Mouse (Mus musculus): ENCODE results near the gene Rhobtb1. TPM values are rescaled to one million over a fixed set of nuclear protein-coding genes. Genes with fewer than 3 reads are reported as not detected.

Gene Rhobtb1
- polyA plus RNA-seq, 1 experiment from 2014 or later = 12.8 TPM

DNA sequence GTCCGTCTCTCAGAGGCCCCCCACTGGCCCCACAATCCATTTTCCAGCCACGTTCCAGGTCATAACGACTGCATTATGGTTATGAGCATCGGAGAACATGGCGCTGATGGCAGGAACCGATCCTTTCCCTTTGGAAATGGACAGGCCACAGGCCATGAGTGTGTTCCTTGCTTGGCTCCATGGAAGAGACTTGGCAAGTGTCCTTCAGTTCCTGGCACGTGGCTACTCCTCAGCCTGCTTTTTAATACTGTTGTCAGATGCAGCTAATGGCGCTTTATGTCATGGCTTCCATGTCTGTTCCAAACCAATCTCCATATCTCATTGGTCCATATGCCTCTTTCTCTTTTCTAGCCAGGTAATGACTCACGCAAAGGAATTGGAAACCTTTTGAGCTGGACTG lies 86.5 kb downstream of the Rhobtb1 start:
- no peak for DNase-seq (ENCODE audit: low spot score)
- ATAC-seq = no peak
- H3K9ac ChIP-seq (ENCODE audit: low read length) = no peak overlapping the region
- H3K36me3 ChIP-seq (ENCODE audit: control insufficient read depth, insufficient read depth, low read length) = no peaks in the 10 kb centered on the region
- no peaks in the 10 kb centered on the region for H3K9me3 ChIP-seq (replicated peaks; ENCODE audit: control insufficient read depth, low read length)
- 92% methylated on average over 9 of the region's 9 CpGs for WGBS
- H3K27ac ChIP-seq (ENCODE audit: low read depth, low read length) = no peak overlapping the region
- no peaks in the 10 kb centered on the region for H3K4me1 ChIP-seq (ENCODE audit: control insufficient read depth, insufficient read depth, low read length)
- no peak overlapping the region for H3K4me3 ChIP-seq (ENCODE audit: low read depth, low read length)
- H3K4me2 ChIP-seq (ENCODE audit: low read length) = no peak overlapping the region
- H3K27me3 ChIP-seq (replicated peaks; ENCODE audit: control insufficient read depth, insufficient read depth, low read length) = no peaks in the 10 kb centered on the region

DNA sequence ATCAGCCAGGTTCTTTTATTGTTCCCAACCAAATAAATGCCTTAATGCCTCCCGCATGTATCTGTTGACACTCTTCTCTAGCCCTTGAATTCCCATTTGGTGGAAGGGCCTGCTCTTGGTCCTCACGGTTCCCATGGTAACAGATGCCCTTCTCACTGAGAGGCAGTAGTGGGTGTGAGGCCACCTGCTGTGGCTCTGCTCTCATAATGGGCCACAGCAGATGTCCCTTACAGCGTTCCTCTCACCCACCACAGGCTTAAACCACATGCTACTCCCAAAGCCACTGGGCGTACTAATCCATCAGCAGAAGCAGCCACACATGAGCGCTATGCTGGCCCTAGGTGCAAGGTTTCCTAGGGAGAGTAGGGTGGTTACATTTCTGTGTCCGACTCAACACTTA lies 87.1 kb downstream of the Rhobtb1 start:
- Histone ChIP-seq H3K27me3 (replicated peaks; ENCODE audit: control insufficient read depth, insufficient read depth, low read length) (no peaks in the 10 kb centered on the region), H3K36me3 (ENCODE audit: control insufficient read depth, insufficient read depth, low read length) (no peaks in the 10 kb centered on the region), H3K27ac (ENCODE audit: low read depth, low read length) (no peak overlapping the region), H3K4me3 (ENCODE audit: low read depth, low read length) (no peak overlapping the region), H3K4me1 (ENCODE audit: control insufficient read depth, insufficient read depth, low read length) (no peaks in the 10 kb centered on the region), H3K9me3 (replicated peaks; ENCODE audit: control insufficient read depth, low read length) (no peaks in the 10 kb centered on the region), H3K9ac (ENCODE audit: low read length) (no peak overlapping the region), H3K4me2 (ENCODE audit: low read length) (no peak overlapping the region)
- 69% methylated on average over 6 of the region's 6 CpGs for WGBS
- ATAC-seq (peak; percentile 70; the same call in 1 of the 2 replicates), DNase-seq (ENCODE audit: low spot score) (peak; percentile 32)

DNA sequence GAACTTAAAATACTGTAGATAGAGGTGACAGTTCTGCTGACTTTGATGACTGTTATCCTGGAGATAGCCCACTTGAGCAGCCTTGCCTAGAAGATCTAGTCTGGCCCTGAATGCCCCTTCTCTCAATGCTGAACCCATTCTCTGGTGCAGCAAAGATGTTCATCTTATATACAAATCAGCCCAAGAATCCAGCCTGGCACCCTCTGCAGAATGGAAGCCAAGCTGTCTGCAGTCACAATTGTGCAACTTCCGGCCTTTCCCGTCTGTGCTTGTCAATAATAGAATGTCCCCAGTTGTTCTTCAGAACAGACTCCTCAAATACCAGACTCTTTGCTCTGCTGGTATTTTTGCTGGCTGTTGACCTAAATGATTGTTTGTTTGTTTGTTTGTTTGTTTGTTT lies 89.3 kb downstream of the Rhobtb1 start:
- no peaks in the 10 kb centered on the region for H3K36me3 ChIP-seq (ENCODE audit: control insufficient read depth, insufficient read depth, low read length)
- 93% methylated on average over 2 of the region's 2 CpGs for WGBS
- H3K27ac ChIP-seq (ENCODE audit: low read depth, low read length) = no peak overlapping the region
- no peak overlapping the region for H3K4me2 ChIP-seq (ENCODE audit: low read length)
- H3K4me1 ChIP-seq (ENCODE audit: control insufficient read depth, insufficient read depth, low read length) = no peaks in the 10 kb centered on the region
- ATAC-seq (no peak), DNase-seq (ENCODE audit: low spot score) (no peak)
- H3K9ac ChIP-seq (ENCODE audit: low read length) = no peak overlapping the region
- H3K9me3 ChIP-seq (replicated peaks; ENCODE audit: control insufficient read depth, low read length) = no peaks in the 10 kb centered on the region
- H3K4me3 ChIP-seq (ENCODE audit: low read depth, low read length) = no peak overlapping the region
- no peaks in the 10 kb centered on the region for H3K27me3 ChIP-seq (replicated peaks; ENCODE audit: control insufficient read depth, insufficient read depth, low read length)

DNA sequence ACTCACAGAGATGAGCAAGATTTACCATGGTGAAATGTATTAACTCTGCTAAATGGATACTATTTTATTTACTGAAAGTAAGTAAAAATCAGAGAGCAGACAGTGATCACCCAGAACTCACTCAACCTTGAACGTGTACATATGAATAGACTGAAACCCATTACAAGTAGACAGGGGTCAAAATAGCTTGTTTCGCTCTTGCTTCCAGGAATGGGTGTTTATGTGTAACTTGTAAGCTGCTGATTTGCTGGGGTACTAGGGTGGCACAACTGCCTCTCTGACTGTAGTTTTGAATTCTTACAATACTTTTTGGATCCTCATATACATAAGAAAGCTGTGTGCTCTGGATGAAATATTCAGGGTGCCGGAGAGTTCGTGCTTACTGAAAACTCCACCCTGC lies 93.9 kb downstream of the Rhobtb1 start:
- no peak overlapping the region for H3K4me2 ChIP-seq (ENCODE audit: low read length)
- H3K9me3 ChIP-seq (replicated peaks; ENCODE audit: control insufficient read depth, low read length) = no peaks in the 10 kb centered on the region
- no peak overlapping the region for H3K27ac ChIP-seq (ENCODE audit: low read depth, low read length)
- DNase-seq (ENCODE audit: low spot score) = no peak
- H3K27me3 ChIP-seq (replicated peaks; ENCODE audit: control insufficient read depth, insufficient read depth, low read length) = no peaks in the 10 kb centered on the region
- H3K36me3 ChIP-seq (ENCODE audit: control insufficient read depth, insufficient read depth, low read length) = no peaks in the 10 kb centered on the region
- 92% methylated on average over 4 of the region's 4 CpGs for WGBS
- ATAC-seq = no peak
- H3K4me3 ChIP-seq (ENCODE audit: low read depth, low read length) = no peak overlapping the region
- no peaks in the 10 kb centered on the region for H3K4me1 ChIP-seq (ENCODE audit: control insufficient read depth, insufficient read depth, low read length)
- H3K9ac ChIP-seq (ENCODE audit: low read length) = no peak overlapping the region

DNA sequence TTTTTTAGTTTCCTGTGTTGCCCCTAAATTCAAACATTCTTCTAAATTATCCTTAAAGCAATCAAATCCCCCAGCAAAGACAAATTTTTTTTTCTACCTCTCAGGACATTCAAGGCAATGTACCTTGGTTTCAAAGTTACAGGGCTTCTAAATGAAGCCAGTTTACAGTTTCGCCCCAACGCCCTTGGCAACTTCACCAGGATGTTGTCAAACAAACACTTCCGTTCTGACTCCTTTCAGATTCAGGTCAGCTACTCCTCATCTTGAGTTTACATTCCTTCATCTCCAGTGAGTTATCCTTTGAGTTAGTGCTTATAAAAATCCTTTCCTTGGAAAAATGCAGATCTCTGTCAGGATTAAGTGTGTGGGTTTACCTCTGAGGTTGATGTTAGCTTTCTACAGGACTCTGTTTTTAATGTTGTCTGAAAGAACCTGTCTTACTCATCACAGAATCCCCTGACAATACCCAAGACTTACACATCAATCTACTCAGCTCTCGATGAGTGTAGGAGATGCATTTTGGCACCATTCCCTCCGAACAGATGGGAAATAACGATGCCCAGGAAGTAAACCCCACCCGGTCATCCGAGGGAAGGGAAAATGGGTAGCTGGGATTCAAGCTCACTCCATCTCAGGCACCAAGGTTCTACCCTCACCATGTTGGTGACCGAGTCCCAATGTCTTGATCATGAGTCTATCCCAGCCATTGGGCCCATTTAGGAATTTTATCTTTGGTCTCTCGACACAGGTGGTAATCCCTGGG lies 94.9 kb downstream of the Rhobtb1 start:
- H3K9ac ChIP-seq (ENCODE audit: low read length) = no peak overlapping the region
- ATAC-seq = no peak
- H3K4me1 ChIP-seq (ENCODE audit: control insufficient read depth, insufficient read depth, low read length) = no peaks in the 10 kb centered on the region
- H3K27ac ChIP-seq (ENCODE audit: low read depth, low read length) = no peak overlapping the region
- DNase-seq (ENCODE audit: low spot score) = peak; percentile 12
- H3K4me3 ChIP-seq (ENCODE audit: low read depth, low read length) = no peak overlapping the region
- no peak overlapping the region for H3K4me2 ChIP-seq (ENCODE audit: low read length)
- H3K36me3 ChIP-seq (ENCODE audit: control insufficient read depth, insufficient read depth, low read length) = no peaks in the 10 kb centered on the region
- no peaks in the 10 kb centered on the region for H3K27me3 ChIP-seq (replicated peaks; ENCODE audit: control insufficient read depth, insufficient read depth, low read length)
- WGBS = 84% methylated on average over 10 of the region's 10 CpGs
- H3K9me3 ChIP-seq (replicated peaks; ENCODE audit: control insufficient read depth, low read length) = no peaks in the 10 kb centered on the region

DNA sequence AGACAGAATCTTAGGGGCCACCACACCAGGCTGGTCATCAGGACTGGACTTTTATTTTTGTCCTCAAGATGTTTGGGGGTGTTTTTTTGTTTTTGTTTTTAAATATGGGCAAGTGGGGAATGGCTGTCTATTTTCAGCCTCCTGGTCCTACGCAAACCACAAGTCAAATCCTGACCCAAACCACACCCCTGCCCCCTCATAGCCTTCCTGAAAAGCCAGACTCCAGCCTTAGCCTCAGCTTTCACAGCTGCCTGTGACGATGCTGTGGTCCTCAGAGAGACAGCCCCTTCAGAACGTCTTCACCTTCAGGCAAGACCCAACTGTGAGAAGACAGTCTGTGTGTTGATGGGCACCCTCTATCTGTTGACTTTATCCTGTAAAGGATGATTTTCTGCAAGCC lies 95.5 kb downstream of the Rhobtb1 start:
- no peak for DNase-seq (ENCODE audit: low spot score)
- no peak overlapping the region for H3K4me3 ChIP-seq (ENCODE audit: low read depth, low read length)
- H3K27me3 ChIP-seq (replicated peaks; ENCODE audit: control insufficient read depth, insufficient read depth, low read length) = no peaks in the 10 kb centered on the region
- no peaks in the 10 kb centered on the region for H3K36me3 ChIP-seq (ENCODE audit: control insufficient read depth, insufficient read depth, low read length)
- no peaks in the 10 kb centered on the region for H3K4me1 ChIP-seq (ENCODE audit: control insufficient read depth, insufficient read depth, low read length)
- no peak overlapping the region for H3K4me2 ChIP-seq (ENCODE audit: low read length)
- H3K9ac ChIP-seq (ENCODE audit: low read length) = no peak overlapping the region
- H3K27ac ChIP-seq (ENCODE audit: low read depth, low read length) = no peak overlapping the region
- whole genome bisulfite sequencing = 93% methylated on average over 3 of the region's 3 CpGs
- no peaks in the 10 kb centered on the region for H3K9me3 ChIP-seq (replicated peaks; ENCODE audit: control insufficient read depth, low read length)
- no peak for ATAC-seq

DNA sequence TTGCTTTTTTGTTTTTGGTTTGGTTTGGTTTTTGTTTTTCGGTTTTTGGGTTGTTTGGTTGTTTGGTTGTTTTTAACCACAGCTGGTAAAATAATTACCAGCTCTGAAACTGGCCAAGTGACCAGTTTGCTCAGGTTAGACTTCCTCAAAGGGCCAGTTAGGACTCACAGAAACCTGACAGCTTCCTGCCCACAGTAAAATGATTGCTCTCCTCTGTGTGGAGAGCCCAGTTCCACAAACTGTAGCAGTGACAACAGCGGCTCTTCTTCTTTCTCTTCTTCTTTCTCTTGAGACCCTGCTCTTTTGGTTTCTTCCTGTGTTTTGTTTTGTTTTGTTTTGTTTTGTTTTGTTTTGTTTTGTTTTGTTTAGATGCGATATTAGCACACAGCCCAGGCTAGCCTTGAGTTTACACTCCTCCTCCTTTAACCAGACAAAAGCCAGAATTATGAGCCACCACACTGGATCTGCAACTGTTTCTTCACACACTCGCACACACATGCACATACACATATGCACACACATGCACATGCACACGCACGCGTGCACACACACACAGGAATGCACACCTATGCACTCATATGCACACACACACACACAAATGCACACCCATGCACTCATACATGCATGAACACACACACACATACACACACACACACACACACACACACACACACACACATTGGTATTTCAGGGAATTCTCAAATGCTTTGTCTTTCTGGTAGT lies 96.2 kb downstream of the Rhobtb1 start:
- Histone ChIP-seq H3K36me3 (ENCODE audit: control insufficient read depth, insufficient read depth, low read length) (no peaks in the 10 kb centered on the region), H3K4me1 (ENCODE audit: control insufficient read depth, insufficient read depth, low read length) (no peaks in the 10 kb centered on the region), H3K4me2 (ENCODE audit: low read length) (no peak overlapping the region), H3K4me3 (ENCODE audit: low read depth, low read length) (no peak overlapping the region), H3K27me3 (replicated peaks; ENCODE audit: control insufficient read depth, insufficient read depth, low read length) (no peaks in the 10 kb centered on the region), H3K9ac (ENCODE audit: low read length) (no peak overlapping the region), H3K9me3 (replicated peaks; ENCODE audit: control insufficient read depth, low read length) (no peaks in the 10 kb centered on the region), H3K27ac (ENCODE audit: low read depth, low read length) (no peak overlapping the region)
- 97% methylated on average over 7 of the region's 7 CpGs for WGBS
- no peak for ATAC-seq
- DNase-seq (ENCODE audit: low spot score) = no peak

DNA sequence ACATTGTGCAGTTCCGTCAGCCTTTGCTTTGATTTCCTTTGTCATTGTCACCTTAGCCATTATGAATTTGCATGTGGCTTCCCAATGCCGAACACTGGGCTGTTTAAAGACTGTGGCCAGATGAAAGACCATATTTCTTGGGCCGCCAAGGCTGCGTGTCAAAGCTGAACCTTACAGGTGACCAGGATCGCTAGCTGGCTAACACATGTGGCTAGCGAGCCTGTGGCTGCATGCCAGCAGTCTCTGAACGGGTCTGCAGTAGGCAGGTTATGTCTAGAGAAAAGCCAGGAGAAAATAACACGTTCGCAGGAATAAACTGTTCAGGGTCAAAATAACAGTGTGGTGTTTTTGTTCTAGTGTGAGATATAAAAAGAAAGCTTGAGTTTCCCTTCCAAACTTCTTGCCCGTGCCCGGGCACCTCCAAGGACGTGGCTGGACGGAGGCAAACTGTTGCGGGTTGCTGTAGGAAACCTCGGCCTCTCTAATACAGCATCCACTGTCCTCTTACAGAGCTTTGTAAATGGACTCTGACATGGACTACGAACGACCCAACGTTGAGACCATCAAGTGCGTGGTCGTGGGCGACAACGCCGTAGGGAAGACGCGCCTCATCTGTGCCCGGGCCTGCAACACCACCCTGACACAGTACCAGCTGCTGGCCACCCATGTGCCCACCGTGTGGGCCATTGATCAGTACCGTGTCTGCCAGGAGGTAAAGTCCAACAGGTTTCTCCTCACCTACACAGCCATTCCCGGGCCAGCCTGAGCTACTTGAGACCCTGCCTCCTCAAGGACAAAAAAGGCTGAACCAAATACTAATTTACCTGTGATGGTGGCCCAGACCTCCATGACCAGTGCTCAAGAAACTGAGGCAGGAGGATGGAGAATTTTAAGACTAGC lies 97.3 kb downstream of the Rhobtb1 start:
- WGBS = 92% methylated on average over 29 of the region's 29 CpGs
- ATAC-seq = no peak

More for the DNA sequence above, 97.3 kb downstream of the Rhobtb1 start:
- H3K27ac ChIP-seq (ENCODE audit: low read depth, low read length) = no peak overlapping the region
- no peaks in the 10 kb centered on the region for H3K4me1 ChIP-seq (ENCODE audit: control insufficient read depth, insufficient read depth, low read length)
- H3K36me3 ChIP-seq (ENCODE audit: control insufficient read depth, insufficient read depth, low read length) = no peaks in the 10 kb centered on the region
- H3K9ac ChIP-seq (ENCODE audit: low read length) = no peak overlapping the region
- no peak for DNase-seq (ENCODE audit: low spot score)
- no peaks in the 10 kb centered on the region for H3K9me3 ChIP-seq (replicated peaks; ENCODE audit: control insufficient read depth, low read length)
- no peak overlapping the region for H3K4me2 ChIP-seq (ENCODE audit: low read length)
- H3K4me3 ChIP-seq (ENCODE audit: low read depth, low read length) = no peak overlapping the region
- no peaks in the 10 kb centered on the region for H3K27me3 ChIP-seq (replicated peaks; ENCODE audit: control insufficient read depth, insufficient read depth, low read length)

Data from forebrain, embryonic 14.5 days (tissue).